Mouse (Mus musculus): Measurements from ENCODE around the gene Gm6096. TPM values are rescaled to one million over a fixed set of nuclear protein-coding genes. Genes with fewer than 3 reads are reported as not detected.

Gene Gm6096
- not detected in 2 replicates for polyA plus RNA-seq (2015; fragmentation: Nextera tagmentation; extraction: Ambion mirVana)

DNA sequence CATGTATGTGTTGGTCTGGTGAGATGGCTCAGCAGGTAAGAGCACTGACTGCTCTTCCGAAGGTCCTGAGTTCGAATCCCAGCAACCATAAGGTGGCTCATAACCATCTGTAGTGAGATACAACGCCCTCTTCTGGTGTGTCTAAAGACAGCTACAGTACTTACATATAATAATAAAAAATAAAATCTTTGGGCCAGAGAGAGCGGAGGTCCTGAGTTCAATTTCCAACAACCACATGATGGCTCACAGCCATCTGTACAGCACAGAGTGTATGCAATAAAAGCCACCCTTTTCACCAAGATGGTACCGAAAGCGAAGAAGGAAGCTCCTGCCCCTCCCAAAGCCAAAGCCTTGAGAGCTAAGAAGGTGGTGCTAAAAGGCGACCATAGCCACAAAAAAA, at the start of gene Gm6096:
Gene Gm6096, plus strand, starts transcription at position 301 of the 400 bp plus-strand sequence.

DNA sequence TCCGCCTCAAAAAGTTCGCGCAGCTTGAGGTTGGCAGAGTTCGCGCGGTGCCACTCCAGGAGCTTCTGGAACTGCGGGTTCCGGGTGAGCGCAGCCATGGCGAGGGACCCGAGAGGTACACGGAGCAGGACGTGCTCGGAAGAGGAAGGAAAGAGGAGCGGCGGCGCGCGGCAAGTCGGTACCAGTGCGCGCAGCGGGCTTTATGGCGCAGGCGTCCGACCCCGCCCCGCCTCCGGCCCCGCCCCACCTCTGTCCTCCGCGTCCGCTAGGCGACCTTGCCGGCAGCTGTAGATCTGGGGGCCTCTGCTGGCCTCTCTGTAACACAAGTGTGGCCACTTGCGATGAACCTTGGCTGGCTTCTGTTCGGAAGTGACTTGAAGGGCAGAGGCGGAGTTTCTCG, 20.7 kb upstream of the Gm6096 start, which contains the start of gene Gpi1:
Gene Gpi1, minus strand, starts transcription at position 221 of the 400 bp plus-strand sequence.

Other genes with a start within 250 kb of the Gm6096 start
- gene Scgb2b27, start 237.1 kb upstream of the Gm6096 start, polyA plus RNA-seq (2015; fragmentation: Nextera tagmentation; extraction: Ambion mirVana) = not detected in 2 replicates
- gene Scgb1b27, start 229.6 kb upstream of the Gm6096 start, polyA plus RNA-seq (2015; fragmentation: Nextera tagmentation; extraction: Ambion mirVana) = not detected in 2 replicates
- not detected in 2 replicates for gene Scgb1b30, start 155.6 kb upstream of the Gm6096 start, polyA plus RNA-seq (2015; fragmentation: Nextera tagmentation; extraction: Ambion mirVana)
- gene Wtip, start 117.8 kb upstream of the Gm6096 start, polyA plus RNA-seq (2015; fragmentation: Nextera tagmentation; extraction: Ambion mirVana) = 2.7 and 4.0 TPM in 2 replicates
- 67.6 and 71.9 TPM in 2 replicates for gene Uba2, start 81.4 kb upstream of the Gm6096 start, polyA plus RNA-seq (2015; fragmentation: Nextera tagmentation; extraction: Ambion mirVana)
- 44.7 and 48.3 TPM in 2 replicates for gene Pdcd2l, start 54.4 kb upstream of the Gm6096 start, polyA plus RNA-seq (2015; fragmentation: Nextera tagmentation; extraction: Ambion mirVana)
- 646 and 684 TPM in 2 replicates for gene Gpi1, start 20.7 kb upstream of the Gm6096 start, polyA plus RNA-seq (2015; fragmentation: Nextera tagmentation; extraction: Ambion mirVana)
- 24.7 and 25.5 TPM in 2 replicates for gene 4931406P16Rik, start 62.5 kb downstream of the Gm6096 start, polyA plus RNA-seq (2015; fragmentation: Nextera tagmentation; extraction: Ambion mirVana)
- gene Lsm14a, start 142.3 kb downstream of the Gm6096 start, polyA plus RNA-seq (2015; fragmentation: Nextera tagmentation; extraction: Ambion mirVana) = 53.4 and 54.9 TPM in 2 replicates